Mouse (Mus musculus) liver, embryonic 16.5 days (tissue): Measurements from ENCODE around the gene Opa3. TPM values are rescaled to one million over a fixed set of nuclear protein-coding genes. Genes with fewer than 3 reads are reported as not detected.
A peak's percentile ranks its signal among the peaks of the same experiment; 100 is the strongest.

Source experiments
- ATAC-seq: fragments of 200-750 bp; cut with Nextera tagmentation; 2 replicates; pipeline ENCODE4 v1.8.0; 2017; ENCODE audit warnings: low read depth, mild to moderate bottlenecking, moderate number of reproducible peaks, moderate library complexity
- H3K27ac ChIP-seq: fragments of 300-500 bp; sonication (generic); 2 replicates; pipeline ENCODE4 v1.5.1; 2014; ENCODE audit warnings: mild to moderate bottlenecking, low read length
- H3K27me3 ChIP-seq: fragments of 300-500 bp; sonication (generic); 2 replicates; pipeline ENCODE4 v1.6.1; 2014; ENCODE audit warnings: low read depth, low read length, mixed read lengths; ENCODE audit not compliant: control insufficient read depth, insufficient read depth
- H3K36me3 ChIP-seq: fragments of 300-500 bp; sonication (generic); 2 replicates; pipeline ENCODE4 v1.6.1; 2014; ENCODE audit warnings: mild to moderate bottlenecking; ENCODE audit not compliant: control insufficient read depth, insufficient read depth
- H3K4me1 ChIP-seq: fragments of 300-500 bp; sonication (generic); 2 replicates; pipeline ENCODE4 v1.6.1; 2014; ENCODE audit warnings: low read depth, low read length, mixed read lengths; ENCODE audit not compliant: control insufficient read depth
- H3K4me2 ChIP-seq: fragments of 300-500 bp; sonication (generic); 2 replicates; pipeline ENCODE4 v1.6.1; 2014; ENCODE audit warnings: low read depth, low read length, mixed read lengths
- H3K4me3 ChIP-seq: fragments of 300-500 bp; sonication (generic); 2 replicates; pipeline ENCODE4 v1.5.1; 2014; ENCODE audit warnings: low read depth, mild to moderate bottlenecking, low read length
- H3K9ac ChIP-seq: fragments of 300-500 bp; sonication (generic); 2 replicates; pipeline ENCODE4 v1.6.1; 2014; ENCODE audit warnings: low read depth, low read length
- H3K9me3 ChIP-seq: fragments of 300-500 bp; sonication (generic); replicated peaks from 2 replicates; pipeline ENCODE4 v1.6.1; 2016; ENCODE audit warnings: low read length; ENCODE audit not compliant: control insufficient read depth
- WGBS: fragments of 180-500 bp; shearing (Covaris S2); extraction: QIAGEN DNeasy Blood & Tissue Kit; methylation state at CpG from one replicate; pipeline ENCODE4 v1.1.7; 2014; ENCODE audit not compliant: insufficient replicate concordance; 5-methylcytosine and 5-hydroxymethylcytosine counted together
- polyA plus RNA-seq: library from polyadenylated mRNA; unstranded; fragments of >200 nt; fragmentation: Nextera tagmentation; extraction: Ambion mirVana; gene quantifications from 2 replicates; pipeline ENCODE4 v1.2.1, GENCODE M21; 2015

Opa3 gene
- polyA plus RNA-seq, 1 experiment from 2014 or later, result 14.3 TPM

GRCm38 (mm10) chr7:19246855-19247254 lies 18.7 kb downstream of the Opa3 start:
- H3K9ac ChIP-seq, result no peak overlapping the region; the same call in 1 of the 2 replicates
- H3K4me2 ChIP-seq, result peak overlapping the region; percentile 21
- no peaks in the 10 kb centered on the region for H3K27me3 ChIP-seq
- H3K36me3 ChIP-seq, result peaks cover 3% of the 10 kb centered on the region; the same call in 1 of the 2 replicates
- 69% methylated on average over 1 of the region's 1 CpGs for WGBS
- peak overlapping the region; percentile 71 for H3K27ac ChIP-seq
- H3K9me3 ChIP-seq, result no peaks in the 10 kb centered on the region
- H3K4me1 ChIP-seq, result peaks cover 30% of the 10 kb centered on the region
- H3K4me3 ChIP-seq, result no peak overlapping the region
- ATAC-seq, result peak; percentile 86

GRCm38 (mm10) chr7:19247511-19247910 lies 19.4 kb downstream of the Opa3 start:
- Histone ChIP-seq H3K27ac (peak overlapping the region; percentile 71; the same call in 1 of the 2 replicates), H3K4me3 (no peak overlapping the region), H3K27me3 (no peaks in the 10 kb centered on the region), H3K4me2 (no peak overlapping the region), H3K36me3 (peaks cover 3% of the 10 kb centered on the region; the same call in 1 of the 2 replicates), H3K9ac (no peak overlapping the region; the same call in 1 of the 2 replicates), H3K4me1 (peaks cover 30% of the 10 kb centered on the region), H3K9me3 (no peaks in the 10 kb centered on the region)
- ATAC-seq, result no peak
- 74% methylated on average over 2 of the region's 2 CpGs for WGBS

DNA sequence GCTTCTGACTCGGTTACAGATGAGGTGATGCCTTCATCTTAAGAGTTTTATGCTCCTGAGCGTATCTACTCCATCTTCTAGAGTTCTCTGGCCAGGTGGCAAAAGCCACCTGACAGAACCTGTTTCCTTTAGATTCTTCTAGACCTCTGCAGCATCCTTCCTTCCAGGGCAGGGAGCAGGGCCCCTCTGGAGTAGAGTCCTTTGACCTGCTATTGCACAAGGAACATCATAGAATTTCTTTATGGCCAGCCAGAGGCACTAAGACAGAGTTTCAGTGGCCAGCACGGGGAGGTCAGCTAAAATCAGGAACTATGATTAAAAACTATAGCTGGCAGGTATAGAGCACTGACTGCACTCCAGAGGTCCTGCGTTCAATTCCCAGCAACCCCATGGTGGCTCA lies 23.9 kb downstream of the Opa3 start:
- Histone ChIP-seq H3K9me3 (no peaks in the 10 kb centered on the region), H3K4me3 (no peak overlapping the region), H3K4me2 (no peak overlapping the region), H3K4me1 (peaks cover 13% of the 10 kb centered on the region), H3K27ac (no peak overlapping the region), H3K9ac (no peak overlapping the region), H3K27me3 (no peaks in the 10 kb centered on the region), H3K36me3 (peaks cover 3% of the 10 kb centered on the region)
- ATAC-seq, result no peak
- WGBS, result 63% methylated on average over 4 of the region's 4 CpGs

GRCm38 (mm10) chr7:19253437-19253836 lies 25.3 kb downstream of the Opa3 start:
- H3K9ac ChIP-seq, result no peak overlapping the region
- peaks cover 21% of the 10 kb centered on the region for H3K4me1 ChIP-seq
- WGBS, result 56% methylated on average over 5 of the region's 5 CpGs
- no peak overlapping the region for H3K4me3 ChIP-seq
- H3K9me3 ChIP-seq, result no peaks in the 10 kb centered on the region
- no peak for ATAC-seq
- H3K27ac ChIP-seq, result no peak overlapping the region; the same call in 1 of the 2 replicates
- H3K27me3 ChIP-seq, result no peaks in the 10 kb centered on the region
- no peak overlapping the region for H3K4me2 ChIP-seq
- peaks cover 6% of the 10 kb centered on the region for H3K36me3 ChIP-seq

DNA sequence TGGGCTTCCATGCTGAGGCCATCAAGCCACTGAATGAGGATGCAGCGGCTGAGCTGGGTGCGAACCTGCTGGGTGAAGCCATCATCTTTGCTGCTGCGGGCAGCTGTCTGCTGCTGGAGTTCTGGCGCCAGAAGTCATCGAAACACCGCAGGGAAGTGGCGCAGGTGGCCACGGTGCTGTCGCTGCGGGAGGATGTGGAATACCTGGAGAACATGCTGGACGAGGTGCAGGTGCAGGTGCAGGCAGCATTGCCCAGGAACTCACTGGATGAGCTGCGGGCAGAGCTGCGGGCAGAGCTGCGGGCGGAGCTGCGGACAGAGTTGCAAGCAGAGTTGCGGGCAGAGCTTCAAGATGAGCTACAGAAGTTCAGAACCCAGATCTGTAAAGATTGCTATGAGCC lies 27.3 kb downstream of the Opa3 start:
- H3K9me3 ChIP-seq, result no peaks in the 10 kb centered on the region
- H3K27ac ChIP-seq, result no peak overlapping the region
- H3K9ac ChIP-seq, result no peak overlapping the region
- 90% methylated on average over 16 of the region's 17 CpGs for WGBS
- no peak for ATAC-seq
- no peak overlapping the region for H3K4me3 ChIP-seq
- H3K4me1 ChIP-seq, result peaks cover 22% of the 10 kb centered on the region
- H3K4me2 ChIP-seq, result no peak overlapping the region
- H3K27me3 ChIP-seq, result no peaks in the 10 kb centered on the region
- H3K36me3 ChIP-seq, result peaks cover 17% of the 10 kb centered on the region

DNA sequence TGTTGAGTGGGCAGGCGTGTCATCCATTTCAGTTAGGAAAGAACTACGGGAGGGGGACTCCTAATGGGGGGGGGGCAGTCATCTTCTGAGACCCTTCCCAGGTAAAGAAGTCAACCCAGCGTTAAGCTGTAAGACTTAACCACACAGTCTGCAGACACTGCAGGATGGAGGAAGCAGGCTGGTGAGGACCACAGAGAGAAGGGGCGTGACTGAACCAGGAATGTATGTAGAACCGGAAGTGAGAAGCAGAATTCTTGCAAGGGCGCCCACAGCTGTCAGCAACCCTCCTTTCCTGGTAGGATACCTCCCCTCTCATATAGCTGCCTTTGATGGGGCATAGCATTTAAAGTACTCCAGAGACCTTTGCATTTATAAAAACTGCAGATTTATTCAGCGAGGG lies 28.4 kb downstream of the Opa3 start:
- no peaks in the 10 kb centered on the region for H3K9me3 ChIP-seq
- H3K4me3 ChIP-seq, result no peak overlapping the region
- no peak overlapping the region; the same call in 1 of the 2 replicates for H3K4me2 ChIP-seq
- no peaks in the 10 kb centered on the region for H3K27me3 ChIP-seq
- H3K27ac ChIP-seq, result no peak overlapping the region
- ATAC-seq, result no peak
- no peak overlapping the region for H3K9ac ChIP-seq
- 64% methylated on average over 7 of the region's 7 CpGs for WGBS
- H3K4me1 ChIP-seq, result peaks cover 22% of the 10 kb centered on the region
- peaks cover 27% of the 10 kb centered on the region for H3K36me3 ChIP-seq

DNA sequence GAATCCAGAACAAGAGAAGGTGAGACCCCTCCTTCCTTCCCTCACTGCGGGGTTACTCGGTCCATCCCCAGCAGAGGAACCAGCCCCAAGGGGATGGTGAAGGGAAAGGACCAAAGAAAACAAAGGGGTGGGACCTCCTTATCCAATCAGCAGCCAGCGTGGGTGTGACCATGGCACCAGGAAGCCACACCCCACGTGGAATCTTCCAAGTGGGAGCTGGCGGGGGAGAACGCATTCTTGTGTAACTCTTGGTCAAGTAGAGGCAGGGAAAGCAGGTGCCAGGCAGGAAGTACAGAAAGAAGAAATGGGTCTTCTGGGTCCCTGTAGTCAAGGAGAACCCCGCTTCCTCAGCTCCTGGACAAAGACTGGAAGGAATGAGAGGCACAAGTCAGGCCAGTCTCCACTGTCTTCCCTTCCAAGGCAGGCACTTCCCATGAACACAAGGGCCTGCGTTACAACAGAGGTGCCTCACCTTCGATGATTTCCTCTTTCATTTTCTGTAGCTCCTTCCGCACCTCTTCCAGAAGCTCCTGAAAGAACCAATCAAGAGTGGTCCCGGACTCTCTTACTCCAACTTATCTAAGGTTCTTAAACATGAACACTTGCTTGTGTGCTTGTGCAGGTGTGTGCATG lies 29.4 kb downstream of the Opa3 start:
- ATAC-seq, result peak; percentile 95
- H3K4me2 ChIP-seq, result peak overlapping the region; percentile 50
- 26% methylated on average over 11 of the region's 11 CpGs for WGBS
- peaks cover 22% of the 10 kb centered on the region for H3K4me1 ChIP-seq
- H3K9ac ChIP-seq, result 0 out of 2 replicates have a peak overlapping the region, but pooled peaks have one; percentile 3
- H3K36me3 ChIP-seq, result peaks cover 36% of the 10 kb centered on the region
- no peaks in the 10 kb centered on the region for H3K9me3 ChIP-seq
- peak overlapping the region; percentile 30 for H3K4me3 ChIP-seq
- H3K27ac ChIP-seq, result peak overlapping the region; percentile 59
- no peaks in the 10 kb centered on the region for H3K27me3 ChIP-seq

DNA sequence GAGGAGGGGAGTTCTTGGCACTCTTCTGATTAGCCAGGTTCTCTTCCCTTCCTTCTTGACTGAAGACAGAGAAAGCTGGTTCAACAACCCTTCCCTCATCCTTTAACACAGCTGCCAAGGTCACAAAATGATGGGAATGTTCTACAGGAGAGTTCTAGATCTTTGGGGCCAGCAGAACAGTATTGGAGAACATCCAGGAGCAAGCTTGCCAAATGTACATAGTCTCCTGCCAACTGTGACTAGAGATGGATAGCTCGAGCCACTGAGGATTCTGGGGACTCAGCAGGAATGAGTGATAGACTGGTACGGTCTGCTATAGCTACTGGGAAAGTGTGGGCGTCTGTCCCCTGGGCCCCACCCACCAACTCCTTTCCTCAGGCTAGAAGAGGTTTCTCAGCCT lies 30.2 kb downstream of the Opa3 start:
- no peak for ATAC-seq
- H3K9me3 ChIP-seq, result no peaks in the 10 kb centered on the region
- peak overlapping the region; percentile 59 for H3K27ac ChIP-seq
- H3K27me3 ChIP-seq, result no peaks in the 10 kb centered on the region
- peaks cover 39% of the 10 kb centered on the region for H3K36me3 ChIP-seq
- H3K9ac ChIP-seq, result no peak overlapping the region
- peaks cover 22% of the 10 kb centered on the region for H3K4me1 ChIP-seq
- 60% methylated on average over 3 of the region's 3 CpGs for WGBS
- H3K4me2 ChIP-seq, result peak overlapping the region; percentile 50
- no peak overlapping the region; the same call in 1 of the 2 replicates for H3K4me3 ChIP-seq

DNA sequence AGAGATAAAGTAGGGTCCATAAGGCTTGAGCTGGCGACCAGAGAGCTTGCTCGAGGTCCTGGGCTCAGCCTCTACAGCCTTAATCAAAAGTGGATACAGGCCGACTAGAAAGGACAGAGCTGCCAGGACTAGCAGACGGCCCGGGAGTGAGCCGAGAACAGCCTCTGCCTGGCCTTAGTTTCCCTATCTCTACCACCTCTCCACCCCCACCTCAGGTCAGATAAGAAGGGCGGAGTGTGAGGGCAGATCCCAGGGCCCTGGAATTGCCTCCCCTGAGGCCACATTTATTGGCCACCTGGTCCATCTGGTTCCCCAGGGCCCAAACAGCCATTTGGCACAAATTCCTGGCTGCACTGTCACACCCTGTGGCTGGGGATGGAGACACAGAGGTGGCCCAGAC lies 37.0 kb downstream of the Opa3 start:
- peaks cover 58% of the 10 kb centered on the region for H3K4me1 ChIP-seq
- no peaks in the 10 kb centered on the region for H3K9me3 ChIP-seq
- peaks cover 35% of the 10 kb centered on the region for H3K36me3 ChIP-seq
- H3K4me3 ChIP-seq, result peak overlapping the region; percentile 30
- peak overlapping the region; percentile 73 for H3K4me2 ChIP-seq
- WGBS, result 18% methylated on average over 7 of the region's 7 CpGs
- peak overlapping the region; percentile 83 for H3K27ac ChIP-seq
- H3K27me3 ChIP-seq, result no peaks in the 10 kb centered on the region
- peak; percentile 83 for ATAC-seq
- H3K9ac ChIP-seq, result peak overlapping the region; percentile 60
